Mouse (Mus musculus) liver, embryonic 14.5 days (tissue): ENCODE results near the gene Creb5.

Experiments used
- CTCF ChIP-seq: IDR thresholded peaks from 2 replicates; pipeline ENCODE4 v1.5.1; 2016; ENCODE audit warnings: antibody characterized with exemption, low read depth, control low read depth
- EP300 ChIP-seq: IDR thresholded peaks from 2 replicates; pipeline ENCODE4 v1.6.1; 2016; ENCODE audit warnings: antibody characterized with exemption, low read depth

DNA sequence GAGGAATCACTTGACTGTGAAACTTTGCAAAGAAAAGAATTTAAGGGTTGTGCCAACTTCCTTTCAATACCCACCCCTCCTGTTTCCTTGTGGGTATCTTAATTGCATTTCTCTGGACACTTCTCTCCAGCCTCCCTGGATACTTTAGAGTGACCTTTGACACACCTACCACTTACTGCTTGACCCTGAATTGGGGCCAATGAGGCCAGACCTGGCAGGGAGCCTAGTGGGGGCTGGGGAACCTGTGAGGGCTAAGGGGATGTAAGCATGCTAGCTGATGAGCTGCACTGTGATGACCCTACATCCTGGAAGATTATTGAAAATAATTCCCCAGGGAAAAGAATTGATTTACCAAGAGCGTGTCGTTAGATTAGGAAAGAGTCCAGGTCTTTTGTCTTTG is 17.1 kb downstream of the Creb5 start:
- TF ChIP-seq CTCF (no peak), EP300 (no peak)
